Mouse (Mus musculus): ENCODE measurements around the gene Gpatch4. TPM values are rescaled to one million over a fixed set of nuclear protein-coding genes. Genes with fewer than 3 reads are reported as not detected.
A peak's percentile ranks its signal among the peaks of the same experiment; 100 is the strongest.

The Gpatch4 gene
- polyA plus RNA-seq, 2 experiments from 2014 or later = 33.8 to 36.0 TPM

DNA sequence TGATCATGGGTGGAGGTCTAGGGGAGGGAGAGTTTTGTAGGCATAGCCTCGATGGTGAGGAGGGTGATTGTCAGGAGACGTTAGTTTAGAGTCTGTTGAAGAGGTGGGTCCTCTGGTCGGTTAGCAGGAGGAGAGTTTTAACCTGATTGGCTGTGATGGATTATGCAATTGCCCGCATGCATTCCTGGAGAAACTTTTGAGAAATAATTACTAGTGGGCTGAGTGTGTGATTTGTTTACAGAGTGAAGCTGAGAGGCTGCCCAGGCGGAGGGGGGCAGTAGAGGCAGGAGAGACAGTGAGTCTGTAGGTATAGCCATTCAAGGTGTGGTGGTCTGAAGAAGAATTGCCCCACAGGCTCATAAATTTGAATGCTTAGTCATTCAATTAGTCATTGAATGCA, 9.4 kb upstream of the Gpatch4 start:
- ATAC-seq = no peak

- no peak for ATAC-seq
These were observed 7.2 kb upstream of the Gpatch4 start for GRCm38 (mm10) chr3:88035561-88036293.

DNA sequence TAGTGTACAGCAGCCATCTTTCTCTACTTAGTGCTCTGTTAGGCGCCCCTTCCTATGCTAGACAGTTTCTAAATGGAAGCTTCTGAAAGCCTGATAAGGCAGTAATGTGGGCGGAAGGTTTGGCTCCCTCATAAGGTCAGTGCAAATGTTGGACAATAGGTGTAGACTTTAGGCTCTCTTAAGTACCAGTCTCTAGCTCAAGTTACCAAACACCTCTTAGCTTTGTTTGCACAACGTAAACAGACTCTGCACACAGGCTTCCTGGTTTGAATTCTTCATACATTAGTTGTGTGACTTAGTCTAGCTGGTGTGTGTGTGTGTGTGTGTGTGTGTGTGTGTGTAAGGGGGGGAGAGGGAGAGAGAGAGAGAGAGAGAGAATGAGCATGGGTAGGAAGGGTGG, 6.6 kb downstream of the Gpatch4 start:
- no peak for ATAC-seq

DNA sequence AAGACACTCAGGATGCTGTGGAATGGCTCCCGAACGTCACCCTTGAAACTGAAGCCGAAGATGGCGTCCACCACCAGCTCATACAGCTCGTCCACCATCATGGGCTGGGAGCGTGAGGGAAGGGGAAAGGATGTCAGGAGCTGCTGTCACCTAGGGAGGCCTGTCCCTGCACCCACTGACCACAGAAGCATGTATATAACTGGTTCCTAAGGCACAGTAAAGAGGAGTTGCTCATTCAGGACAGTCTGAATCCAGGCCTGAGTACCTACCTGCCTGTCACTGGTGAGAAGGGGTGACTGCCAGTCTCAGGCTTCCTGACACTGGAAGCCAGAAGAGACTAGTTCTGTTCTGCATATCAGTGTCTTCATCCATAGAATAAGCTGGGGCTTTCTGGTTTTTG, 14.1 kb downstream of the Gpatch4 start:
- no peak for ATAC-seq

DNA sequence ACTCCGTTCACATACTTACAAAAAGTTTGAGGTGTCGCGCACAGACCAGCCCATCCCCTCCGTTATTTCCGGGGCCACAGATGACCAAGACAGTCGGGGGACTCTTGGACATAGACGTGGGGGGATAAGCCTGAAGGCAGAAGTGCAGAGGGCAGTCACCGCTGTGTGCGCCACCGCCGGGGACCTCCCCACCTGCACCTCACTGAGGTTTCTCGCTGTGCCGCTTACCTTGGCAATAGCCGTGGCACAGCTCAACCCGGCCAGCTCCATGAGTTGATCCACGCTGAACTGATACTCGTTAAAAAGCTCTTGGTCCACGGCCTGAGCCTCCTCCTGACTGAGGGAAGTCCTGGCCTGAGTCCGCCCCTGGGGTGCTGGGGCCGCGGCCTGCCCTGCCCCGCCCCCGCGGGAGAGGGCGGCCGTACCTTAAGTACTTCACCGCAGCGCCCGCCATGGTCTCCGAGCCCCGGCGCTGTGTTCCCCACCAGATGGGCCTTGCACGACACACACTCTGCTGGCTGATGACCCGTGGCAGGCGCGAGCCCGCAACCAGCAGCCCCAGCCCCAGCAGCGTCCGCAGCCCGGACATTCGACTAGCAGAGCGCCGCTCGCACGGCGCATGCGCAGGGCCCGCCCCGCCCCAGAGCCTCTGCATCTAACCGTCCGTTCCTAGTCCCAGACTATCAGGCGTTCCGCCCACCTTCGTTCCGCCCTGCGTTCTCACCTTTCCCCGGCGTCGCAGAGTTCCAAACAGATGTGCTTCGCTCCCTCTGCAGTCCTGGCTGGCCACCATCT, 15.2 kb downstream of the Gpatch4 start, which contains the start of gene Naxe:
TSS of gene Naxe (minus strand) at position 594 of the 795 bp plus-strand sequence.
- ATAC-seq = peak; percentile 92

DNA sequence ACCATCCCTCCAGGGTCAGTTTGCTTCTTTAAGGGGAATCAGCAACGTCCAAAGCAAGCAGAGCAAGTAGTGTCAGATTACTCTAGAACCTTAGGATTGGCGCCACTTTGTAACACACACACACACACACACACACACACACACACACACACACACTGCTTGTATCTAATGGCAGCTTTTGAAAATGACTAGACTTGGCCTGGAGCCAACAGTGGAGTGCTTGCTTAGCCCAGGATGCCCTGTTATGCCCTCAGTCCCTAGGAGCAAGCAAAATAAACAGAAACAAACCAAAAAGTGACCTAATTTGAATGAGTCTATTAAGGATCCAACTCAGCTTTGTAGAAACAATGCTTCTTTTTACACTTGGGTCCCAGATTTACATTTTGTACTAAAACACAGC, 25.5 kb downstream of the Gpatch4 start:
- no peak for ATAC-seq

DNA sequence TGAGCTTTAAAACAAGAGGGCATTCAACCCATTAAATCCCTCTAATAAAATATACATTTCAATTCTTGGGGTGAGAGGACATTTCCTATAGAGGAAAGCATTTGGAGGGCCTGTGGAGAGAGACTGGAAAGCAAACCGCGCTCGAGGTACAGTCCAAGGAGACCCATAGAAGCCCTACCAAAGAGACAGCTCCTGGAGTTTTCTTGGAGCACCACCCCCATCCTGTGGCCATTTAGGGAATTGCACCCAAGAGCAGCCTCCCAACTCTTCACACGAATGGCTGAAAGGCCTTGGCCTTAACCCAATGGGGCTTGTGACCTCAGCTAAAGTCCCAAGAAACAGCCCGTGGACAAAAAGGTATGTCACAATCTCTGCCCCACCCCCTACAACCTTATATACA, 28.9 kb downstream of the Gpatch4 start:
- peak; percentile 75 for ATAC-seq

DNA sequence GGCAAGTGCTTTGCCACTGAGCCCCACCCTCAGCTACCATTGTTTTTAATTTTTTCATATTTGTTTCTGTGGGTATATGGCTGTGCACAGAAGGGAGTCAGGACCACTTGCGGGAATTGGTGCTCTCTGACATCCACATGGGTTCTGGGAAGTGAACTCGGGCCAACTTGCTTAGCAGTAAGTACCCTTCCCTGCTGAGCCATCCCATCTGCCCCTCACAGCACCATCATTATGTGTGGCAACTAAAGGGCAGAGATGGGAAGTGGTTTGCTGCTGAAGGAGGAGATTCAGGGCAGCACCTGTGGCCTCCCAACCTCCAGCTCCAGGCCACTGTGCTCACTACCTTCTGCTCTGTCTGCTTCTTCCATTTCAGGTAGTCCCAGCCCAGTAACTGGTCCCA, 30.7 kb downstream of the Gpatch4 start:
- no peak for ATAC-seq

DNA sequence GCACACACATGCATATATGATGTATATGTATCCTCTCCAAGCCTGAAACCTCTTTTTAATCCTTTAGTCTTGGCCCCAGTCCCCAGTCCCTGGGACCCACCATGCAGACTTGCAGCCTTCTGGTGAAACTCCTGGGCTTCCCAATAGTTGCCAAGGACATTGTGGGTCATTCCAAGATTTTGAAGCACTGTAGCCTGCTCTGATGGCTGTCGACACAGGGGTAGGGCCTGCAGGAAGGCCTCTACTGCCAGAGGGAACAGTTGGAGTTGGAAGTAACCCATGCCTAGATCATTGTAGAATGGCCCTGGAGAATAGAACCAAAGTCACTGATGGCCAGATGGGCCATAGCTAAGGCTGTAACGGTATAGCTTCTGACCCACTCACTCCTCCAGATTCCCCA, 31.4 kb downstream of the Gpatch4 start:
- no peak for ATAC-seq

DNA sequence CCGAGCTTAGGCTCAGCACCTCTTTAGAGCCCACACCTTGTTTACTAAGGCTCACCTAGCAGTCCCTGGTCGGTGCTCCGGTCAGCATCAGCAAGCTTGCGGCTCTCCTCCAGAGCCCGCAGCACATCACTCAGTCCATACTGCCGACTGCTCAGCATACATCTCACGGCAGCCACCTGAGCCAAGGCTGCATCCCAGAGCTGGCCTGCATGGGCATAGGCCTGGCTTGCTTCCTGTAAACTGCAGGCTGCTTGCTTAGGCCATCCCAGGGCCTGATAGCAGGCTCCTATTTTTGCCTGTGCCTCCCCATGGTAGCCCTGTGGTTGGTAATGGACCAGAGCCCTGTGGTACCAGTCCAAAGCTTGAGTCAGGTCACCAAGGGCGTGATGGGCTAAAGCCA, 31.9 kb downstream of the Gpatch4 start:
- ATAC-seq = no peak

DNA sequence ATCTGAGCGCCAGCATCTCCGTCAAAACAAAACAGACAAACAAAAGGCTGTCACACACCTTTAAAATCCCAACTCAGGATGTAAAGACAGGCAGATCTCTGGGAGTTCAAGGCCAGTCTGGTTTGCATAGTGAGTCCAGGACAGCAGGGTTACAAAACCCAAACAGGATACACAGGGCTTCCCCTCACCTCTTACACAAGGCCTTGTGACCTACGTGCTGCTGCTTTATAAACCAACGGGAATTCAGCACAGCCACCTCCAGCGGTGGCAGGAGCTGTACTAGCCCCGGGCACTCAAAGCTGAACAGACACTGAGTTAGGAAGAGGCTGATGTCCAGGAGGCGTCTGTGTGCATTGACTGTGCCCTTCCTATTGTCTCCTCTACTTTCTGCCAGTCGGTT, 34.5 kb downstream of the Gpatch4 start:
- no peak for ATAC-seq

GRCm38 (mm10) chr3:88078204-88078603, 35.3 kb downstream of the Gpatch4 start, which contains the start of gene Ttc24:
Gene Ttc24, minus strand, starts transcription at chr3:88078304.
- no peak for ATAC-seq

GRCm38 (mm10) chr3:88081345-88082223, 38.7 kb downstream of the Gpatch4 start, which contains the start of gene Iqgap3:
Gene Iqgap3, plus strand, starts transcription at chr3:88081971.
- ATAC-seq = peak; percentile 84

GRCm38 (mm10) chr3:88082224-88082618, 39.3 kb downstream of the Gpatch4 start:
- ATAC-seq = no peak

DNA sequence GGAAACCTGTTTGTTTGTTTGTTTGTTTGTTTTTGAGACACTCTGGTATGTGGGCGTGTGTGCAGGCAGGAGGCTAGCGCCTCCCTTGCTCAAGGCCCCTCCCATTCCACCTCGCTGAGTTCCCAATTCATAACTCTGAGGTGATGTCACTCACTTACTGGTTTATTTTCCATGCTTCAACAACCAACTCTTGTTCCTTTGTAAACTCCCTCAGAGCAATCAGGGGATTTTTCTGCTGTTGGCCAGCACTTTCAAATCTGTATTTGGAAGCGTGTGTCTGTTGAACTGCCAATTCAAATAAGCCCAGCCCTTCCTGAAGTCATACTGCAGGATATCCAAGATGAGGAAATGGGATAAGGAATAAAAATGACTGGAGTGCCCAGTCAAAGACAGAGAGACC, 39.8 kb downstream of the Gpatch4 start:
- no peak for ATAC-seq

- no peak for ATAC-seq
These were observed 41.1 kb downstream of the Gpatch4 start for GRCm38 (mm10) chr3:88084001-88084400.

DNA sequence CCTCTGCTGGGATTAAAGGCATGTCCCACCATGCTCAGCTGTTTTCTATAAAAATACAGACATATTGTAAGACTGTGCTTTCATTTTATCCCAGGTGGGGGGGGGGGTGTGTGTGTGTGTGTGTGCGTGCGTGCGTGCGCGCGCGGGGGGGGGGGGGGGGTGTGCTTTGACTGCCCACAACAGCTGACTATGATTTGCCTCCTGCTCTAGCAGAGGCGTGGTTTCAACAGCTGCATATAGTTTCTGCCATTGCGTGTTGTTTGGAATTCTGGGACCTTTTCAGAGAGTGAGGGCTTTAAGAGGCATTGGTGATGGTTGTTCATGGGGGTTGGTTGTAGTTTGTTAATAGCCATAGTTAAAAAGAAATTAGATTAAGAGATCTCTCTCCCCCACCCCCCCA, 42.6 kb downstream of the Gpatch4 start:
- no peak for ATAC-seq

DNA sequence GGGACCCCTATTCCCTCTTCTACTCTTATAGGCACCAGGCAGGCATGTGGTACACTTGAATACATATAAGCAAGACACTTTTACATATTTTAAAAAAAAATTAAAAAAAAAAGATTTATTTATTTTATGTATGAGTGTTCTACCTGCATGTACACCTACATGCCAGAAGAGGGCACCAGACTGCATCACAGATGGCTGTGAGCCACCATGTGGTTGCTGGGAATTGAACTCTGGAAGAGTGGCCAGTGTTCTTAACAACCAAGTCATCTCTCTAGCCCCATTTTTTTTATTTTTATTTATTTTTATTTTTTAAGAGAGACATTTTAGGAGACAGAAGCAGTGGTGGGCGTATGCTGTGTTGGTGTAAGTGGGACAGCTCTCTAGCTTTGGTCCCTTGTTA, 44.8 kb downstream of the Gpatch4 start:
- peak; percentile 45 for ATAC-seq

- no peak for ATAC-seq
These were observed 47.2 kb downstream of the Gpatch4 start for GRCm38 (mm10) chr3:88090106-88090505.

DNA sequence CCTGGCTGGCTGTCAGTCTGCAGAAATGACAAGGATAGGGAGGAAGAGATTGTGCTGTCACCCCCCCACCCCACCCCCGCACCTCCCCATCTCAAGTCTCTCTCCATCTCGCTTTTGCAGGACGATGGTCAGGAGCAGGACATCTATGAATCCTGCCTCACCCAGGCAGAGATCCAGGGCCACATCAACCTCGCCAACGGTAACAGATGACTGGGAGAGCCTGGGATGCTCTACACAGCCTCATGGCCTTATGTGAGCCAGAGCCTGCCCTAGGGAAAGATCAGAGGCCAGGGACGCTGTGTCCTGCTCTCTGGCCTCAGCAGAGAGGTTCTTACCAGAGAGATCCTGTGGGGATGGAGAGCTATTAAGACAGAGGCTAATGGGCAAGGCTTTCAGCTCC, 47.7 kb downstream of the Gpatch4 start:
- ATAC-seq = no peak

GRCm38 (mm10) chr3:88094126-88094525, 51.2 kb downstream of the Gpatch4 start:
- no peak for ATAC-seq

DNA sequence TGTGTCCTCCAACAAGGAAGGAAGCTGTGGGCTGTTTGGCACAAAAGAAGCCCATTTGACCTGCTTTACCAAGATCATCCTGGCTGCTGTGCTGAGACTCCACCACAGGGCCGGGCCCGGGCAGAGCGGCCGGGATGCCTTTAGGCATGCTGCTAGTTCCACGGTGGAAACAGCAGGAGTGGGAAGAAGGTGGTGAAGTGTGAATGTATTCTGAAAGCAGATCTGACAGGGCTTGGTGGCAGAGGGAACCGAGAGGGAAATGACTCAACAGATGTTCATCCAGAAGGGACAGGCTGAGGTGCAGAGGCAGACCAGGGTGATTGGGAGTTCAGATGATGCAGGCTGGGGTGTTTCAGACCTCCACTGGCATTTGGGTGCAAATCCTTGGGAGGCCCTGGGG, 54.8 kb downstream of the Gpatch4 start:
- ATAC-seq = no peak

DNA sequence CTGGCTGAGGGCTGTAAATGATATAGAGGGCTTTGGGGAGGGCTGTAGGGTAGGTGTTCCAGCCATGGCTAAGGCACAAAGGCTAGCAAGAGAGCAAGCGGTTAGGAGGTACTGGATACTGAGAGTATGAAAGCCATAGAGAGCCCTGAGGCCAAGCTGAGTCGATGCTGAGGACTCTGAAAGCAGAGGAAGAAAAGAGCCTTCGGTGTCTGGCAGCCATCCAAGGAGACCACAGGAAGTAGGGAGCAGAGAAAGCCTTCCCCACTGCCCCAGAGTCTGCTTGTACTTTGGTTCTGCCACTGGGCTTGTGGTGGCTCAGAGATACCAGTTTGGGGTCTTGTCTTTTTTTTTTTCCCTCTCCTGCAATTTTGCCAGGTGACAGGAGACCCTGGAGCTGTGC, 57.3 kb downstream of the Gpatch4 start:
- ATAC-seq = no peak

Data from CD4-positive, CD25-positive, alpha-beta regulatory T cell, adult 4 months (primary cell).